Mouse (Mus musculus) heart, adult 2 months (tissue): ENCODE measurements around the gene Ltbp3. TPM values are rescaled to one million over a fixed set of nuclear protein-coding genes. Genes with fewer than 3 reads are reported as not detected.

Experiments used
- DNase-seq, 2 experiments: peaks; one replicate each; pipeline ENCODE4 v3.0.0; 2021
- H3K27ac ChIP-seq: fragments of 200-600 bp; 2 replicates; pipeline ENCODE4 v1.8.1; 2022
- H3K27me3 ChIP-seq: fragments of 200-500 bp; 2 replicates; pipeline ENCODE4 v1.6.1; 2012; ENCODE audit warnings: mild to moderate bottlenecking, low read length, inconsistent platforms, mixed read lengths; ENCODE audit not compliant: control insufficient read depth, insufficient read depth
- H3K36me3 ChIP-seq: fragments of 200-500 bp; 2 replicates; pipeline ENCODE4 v1.6.1; 2012; ENCODE audit warnings: low read length, inconsistent platforms; ENCODE audit not compliant: control insufficient read depth, insufficient read depth
- H3K4me1 ChIP-seq: fragments of 200-500 bp; 2 replicates; pipeline ENCODE4 v1.6.1; 2011; ENCODE audit warnings: low read length; ENCODE audit not compliant: control insufficient read depth, insufficient read depth
- H3K4me3 ChIP-seq: fragments of 200-600 bp; 2 replicates; pipeline ENCODE4 v1.8.1; 2022
- H3K79me2 ChIP-seq: fragments of 200-500 bp; replicated peaks from 2 replicates; pipeline ENCODE4 v1.6.1; 2012; ENCODE audit warnings: mild to moderate bottlenecking, inconsistent platforms, low read length, moderate library complexity, mixed read lengths; ENCODE audit not compliant: control insufficient read depth, insufficient read depth
- H3K9ac ChIP-seq: fragments of 200-500 bp; 2 replicates; pipeline ENCODE4 v1.6.1; 2012; ENCODE audit warnings: low read depth, mild to moderate bottlenecking, control low read depth, inconsistent platforms, low read length, mixed read lengths
- CTCF ChIP-seq: fragments of 200-600 bp; IDR thresholded peaks from 2 replicates; pipeline ENCODE4 v1.8.1; 2022; ENCODE audit warnings: antibody characterized with exemption, mild to moderate bottlenecking, moderate library complexity
- EP300 ChIP-seq: fragments of 200-500 bp; IDR thresholded peaks from 2 replicates; pipeline ENCODE4 v1.6.1; 2011; ENCODE audit warnings: low read depth, low read length, control low read depth; ENCODE audit not compliant: insufficient read depth
- POLR2A ChIP-seq: fragments of 200-500 bp; IDR thresholded peaks from 2 replicates; pipeline ENCODE4 v1.6.1; 2011; ENCODE audit warnings: mild to moderate bottlenecking, low read depth, low read length, control low read depth; ENCODE audit not compliant: insufficient read depth
- WGBS: fragments of 180-500 bp; shearing (Covaris S2); methylation state at CpG from one replicate; pipeline ENCODE4 v1.1.7; 2018; 5-methylcytosine and 5-hydroxymethylcytosine counted together
- intact Hi-C: fragments of 180-260 bp; cut with DNase I; formaldehyde crosslinking; loops from one replicate; pipeline ENCODE4 v1.15.1; 2025
- polyA plus RNA-seq: library from polyadenylated mRNA; depleted of rRNA; stranded (reverse); fragments of >200 nt; gene quantifications from 2 replicates; pipeline ENCODE4 v1.2.3, GENCODE M21; 2012
- total RNA-seq, 2 experiments: library from RNA; stranded (reverse); gene quantifications; 2 replicates each; pipeline ENCODE4 v1.2.3; 2021

The Ltbp3 gene
- total and polyA plus RNA-seq, 3 experiments: 30.7 to 61.5 (median 34.2) TPM

DNA sequence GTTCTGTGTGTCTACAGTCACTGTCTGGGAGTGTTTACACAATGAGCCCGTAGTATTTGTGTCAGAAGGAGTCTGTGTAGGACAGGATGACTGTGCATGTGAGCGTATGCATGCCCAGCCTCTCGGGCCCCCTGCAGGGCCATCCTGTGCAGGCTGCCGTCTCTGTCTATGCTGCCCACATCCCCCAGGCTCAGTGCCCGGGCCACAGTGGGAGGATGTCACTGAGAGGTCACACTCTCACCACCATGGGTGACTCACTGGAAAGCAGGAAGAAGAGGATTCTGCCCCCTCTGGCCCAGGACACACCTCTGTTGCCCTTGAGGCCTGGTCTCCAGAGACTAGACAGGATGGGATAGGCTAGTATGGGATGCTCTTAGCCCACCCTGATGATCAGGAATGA is 2.9 kb downstream of the Ltbp3 start:
- H3K4me1 ChIP-seq: peaks cover 9% of the 10 kb centered on the region
- DNase-seq: peak in 1 of 2 experiments; percentile 27
- 42% methylated on average over 5 of the region's 5 CpGs for WGBS
- H3K4me3 ChIP-seq: no peak overlapping the region
- no peaks in the 10 kb centered on the region for H3K27me3 ChIP-seq
- intact Hi-C loops: no loop called here
- TF ChIP-seq CTCF (0 out of 2 replicates have a peak, but pooled peaks have one; percentile 2), EP300 (no peak)
- no peak overlapping the region for H3K27ac ChIP-seq
- H3K9ac ChIP-seq: no peak overlapping the region
- no peaks in the 10 kb centered on the region for H3K79me2 ChIP-seq
- no peaks in the 10 kb centered on the region for H3K36me3 ChIP-seq

- H3K36me3 ChIP-seq: no peaks in the 10 kb centered on the region
- 33% methylated on average over 36 of the region's 36 CpGs for WGBS
- H3K27ac ChIP-seq: no peak overlapping the region
- no peaks in the 10 kb centered on the region for H3K79me2 ChIP-seq
- DNase-seq: peak in 1 of 2 experiments; percentile 23
- peaks cover 9% of the 10 kb centered on the region for H3K4me1 ChIP-seq
- no peak overlapping the region for H3K9ac ChIP-seq
- no peak for TF ChIP-seq POLR2A
- TF ChIP-seq CTCF: no peak
- TF ChIP-seq EP300: no peak
- H3K27me3 ChIP-seq: no peaks in the 10 kb centered on the region
- intact Hi-C loops: no loop called here
- no peak overlapping the region for H3K4me3 ChIP-seq
These were observed 5.3 kb downstream of the Ltbp3 start for GRCm38 (mm10) chr19:5745756-5746710.

DNA sequence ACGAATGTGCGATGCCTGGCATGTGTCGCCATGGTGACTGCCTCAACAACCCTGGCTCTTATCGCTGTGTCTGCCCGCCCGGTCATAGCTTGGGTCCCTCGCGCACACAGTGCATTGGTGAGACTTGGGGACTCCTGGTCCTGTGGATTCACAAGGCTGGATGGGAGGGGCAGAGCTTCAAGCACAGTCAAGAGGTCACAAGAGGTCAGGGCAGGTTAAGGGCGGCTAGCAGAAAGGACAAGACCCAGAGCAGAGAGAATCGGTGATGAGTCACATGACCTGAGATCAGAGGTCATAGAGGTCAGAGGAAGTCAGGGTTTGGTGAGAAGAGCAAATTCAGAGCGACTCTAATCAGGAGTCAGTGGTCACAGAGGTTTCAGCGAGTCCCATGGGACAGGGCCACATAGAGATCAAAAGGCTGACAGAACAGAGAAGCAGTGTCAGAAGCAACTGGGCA is 6.2 kb downstream of the Ltbp3 start:
- WGBS: 64% methylated on average over 12 of the region's 12 CpGs
- TF ChIP-seq EP300 (no peak), CTCF (no peak), POLR2A (no peak)
- H3K9ac ChIP-seq: no peak overlapping the region
- no peaks in the 10 kb centered on the region for H3K36me3 ChIP-seq
- peaks cover 7% of the 10 kb centered on the region for H3K4me1 ChIP-seq
- no peaks in the 10 kb centered on the region for H3K27me3 ChIP-seq
- H3K4me3 ChIP-seq: no peak overlapping the region
- H3K79me2 ChIP-seq: no peaks in the 10 kb centered on the region
- intact Hi-C loops: no loop called here
- no peak overlapping the region for H3K27ac ChIP-seq
- DNase-seq: no peak

DNA sequence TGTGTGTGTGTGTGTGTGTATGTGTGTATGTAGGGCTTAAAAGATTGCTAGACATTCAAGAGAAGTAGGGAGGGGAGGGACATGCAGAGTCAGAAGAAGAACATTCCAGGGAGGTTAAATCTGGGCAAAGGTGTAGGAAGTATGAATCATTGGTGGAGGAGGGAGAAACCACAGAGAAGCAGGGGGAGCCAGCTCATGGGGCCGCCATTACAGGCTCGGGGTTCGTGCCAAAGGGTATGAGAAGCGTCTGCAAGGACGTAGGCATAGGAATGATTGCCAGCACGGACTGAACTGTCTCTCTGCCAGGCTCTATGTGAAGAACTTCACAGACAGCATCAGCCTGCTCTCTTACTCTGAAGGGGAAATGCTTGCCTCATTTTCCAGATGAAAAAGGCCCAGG is 8.8 kb downstream of the Ltbp3 start:
- H3K27ac ChIP-seq: no peak overlapping the region
- H3K27me3 ChIP-seq: no peaks in the 10 kb centered on the region
- H3K4me3 ChIP-seq: no peak overlapping the region
- no peaks in the 10 kb centered on the region for H3K79me2 ChIP-seq
- no peak overlapping the region for H3K9ac ChIP-seq
- WGBS: 51% methylated on average over 6 of the region's 6 CpGs
- H3K36me3 ChIP-seq: no peaks in the 10 kb centered on the region
- intact Hi-C loops: no loop called here
- TF ChIP-seq CTCF (no peak), EP300 (no peak), POLR2A (no peak)
- no peaks in the 10 kb centered on the region for H3K4me1 ChIP-seq
- peak in 1 of 2 experiments; percentile 15 for DNase-seq

DNA sequence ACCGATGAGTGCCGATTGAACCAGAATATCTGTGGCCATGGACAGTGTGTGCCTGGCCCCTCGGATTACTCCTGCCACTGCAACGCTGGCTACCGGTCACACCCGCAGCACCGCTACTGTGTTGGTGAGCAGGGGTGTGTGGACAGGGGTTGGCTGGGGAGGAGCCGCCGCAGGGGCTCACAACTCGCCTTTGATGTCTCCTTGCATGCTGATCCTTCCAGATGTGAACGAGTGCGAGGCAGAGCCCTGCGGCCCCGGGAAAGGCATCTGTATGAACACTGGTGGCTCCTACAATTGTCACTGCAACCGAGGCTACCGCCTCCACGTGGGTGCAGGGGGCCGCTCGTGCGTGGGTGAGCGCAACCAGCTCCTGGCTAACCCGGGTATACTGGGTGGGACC is 10.2 kb downstream of the Ltbp3 start:
- H3K4me3 ChIP-seq: no peak overlapping the region
- H3K36me3 ChIP-seq: no peaks in the 10 kb centered on the region
- no peak overlapping the region for H3K27ac ChIP-seq
- no peaks in the 10 kb centered on the region for H3K27me3 ChIP-seq
- 59% methylated on average over 22 of the region's 22 CpGs for WGBS
- H3K79me2 ChIP-seq: no peaks in the 10 kb centered on the region
- H3K9ac ChIP-seq: no peak overlapping the region
- DNase-seq: peak in 1 of 2 experiments; percentile 20
- H3K4me1 ChIP-seq: no peaks in the 10 kb centered on the region
- intact Hi-C loops: no loop called here
- TF ChIP-seq CTCF (no peak), EP300 (no peak), POLR2A (no peak)

GRCm38 (mm10) chr19:5751742-5752141 is 11.0 kb downstream of the Ltbp3 start:
- Histone ChIP-seq H3K4me3 (no peak overlapping the region), H3K27me3 (no peaks in the 10 kb centered on the region), H3K9ac (no peak overlapping the region), H3K27ac (no peak overlapping the region), H3K79me2 (no peaks in the 10 kb centered on the region), H3K36me3 (no peaks in the 10 kb centered on the region), H3K4me1 (no peaks in the 10 kb centered on the region)
- intact Hi-C loops: no loop called here
- WGBS: 38% methylated on average over 20 of the region's 20 CpGs
- TF ChIP-seq CTCF: no peak
- peak in 1 of 2 experiments; percentile 28 for DNase-seq
